Mouse (Mus musculus): ENCODE results near the gene Zfp62. TPM values are rescaled to one million over a fixed set of nuclear protein-coding genes. Genes with fewer than 3 reads are reported as not detected.

Zfp62 gene
- total RNA-seq, 2 experiments from 2014 or later, result 37.9 to 39.3 TPM

DNA sequence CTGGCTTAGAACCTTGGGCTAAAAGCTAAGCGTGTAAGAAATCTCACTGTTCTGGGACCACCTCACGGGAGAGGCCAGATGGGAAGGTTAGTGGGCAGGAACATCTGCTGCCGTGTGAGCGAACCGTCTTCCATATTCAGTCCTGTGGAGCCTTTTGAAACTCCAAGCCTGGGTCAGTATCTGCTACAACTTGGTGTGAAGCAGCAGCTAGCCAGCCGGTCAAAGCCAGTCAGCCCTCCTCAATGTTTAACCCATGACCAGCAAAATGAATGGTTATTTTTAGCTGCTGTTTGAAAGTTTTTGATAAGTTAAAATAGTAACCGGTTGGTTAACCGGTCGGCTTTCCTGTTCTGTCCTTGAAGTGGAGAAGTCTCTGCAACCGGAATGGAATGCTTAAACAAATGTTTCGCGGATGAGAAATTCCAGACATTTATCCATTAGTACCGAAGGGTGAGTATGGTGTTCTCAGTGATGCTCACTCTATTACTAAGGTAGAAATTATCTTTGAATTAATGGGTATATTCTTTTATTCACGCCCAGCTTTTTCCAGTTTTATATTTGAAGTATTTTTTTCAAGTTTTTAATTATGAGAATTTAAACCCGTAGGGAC lies 65.0 kb downstream of the Zfp62 start:
- no peak for DNase-seq (ENCODE audit: extremely low spot score in 1 of 2, low spot score in 1 of 2)

Other genes starting within 250 kb of the Zfp62 start
- not detected for gene Olfr56, start 224.4 kb upstream of the Zfp62 start, total RNA-seq (2021)
- gene 9930111J21Rik1, start 223.9 kb upstream of the Zfp62 start, total RNA-seq (2021), result 1 to 10 TPM in 1 of 2 experiments, under 1 TPM in 1; 0.66 to 1.1 TPM
- under 1 TPM in 1 of 2 experiments, not detected in 1; 0.09 TPM for gene Gm12185, start 211.1 kb upstream of the Zfp62 start, total RNA-seq (2021)
- under 1 TPM in 1 of 2 experiments, not detected in 1; 0.32 TPM for gene Tgtp1, start 209.1 kb upstream of the Zfp62 start, total RNA-seq (2021)
- 1 to 10 TPM in 1 of 2 experiments, under 1 TPM in 1; 0.86 to 1.5 TPM for gene 9930111J21Rik2, start 152.1 kb upstream of the Zfp62 start, total RNA-seq (2021)
- gene Tgtp2, start 139.1 kb upstream of the Zfp62 start, total RNA-seq (2021), result under 1 TPM; 0.45 to 0.62 TPM
- under 1 TPM; 0.33 to 0.44 TPM for gene Ifi47, start 126.7 kb upstream of the Zfp62 start, total RNA-seq (2021)
- gene Olfr1396, start 88.4 kb upstream of the Zfp62 start, total RNA-seq (2021), result not detected
- not detected for gene Olfr1395, start 61.0 kb upstream of the Zfp62 start, total RNA-seq (2021)
- gene Olfr1394, start 48.9 kb upstream of the Zfp62 start, total RNA-seq (2021), result not detected
- gene Btnl9, start 16.1 kb upstream of the Zfp62 start, total RNA-seq (2021), result not detected
- 10 to 100 TPM; 54.4 to 57.0 TPM for gene Mgat1, start 40.9 kb downstream of the Zfp62 start, total RNA-seq (2021)
- not detected for gene Olfr1393, start 75.0 kb downstream of the Zfp62 start, total RNA-seq (2021)
- gene Olfr1392, start 82.0 kb downstream of the Zfp62 start, total RNA-seq (2021), result not detected
- gene Olfr10, start 101.4 kb downstream of the Zfp62 start, total RNA-seq (2021), result not detected
- not detected for gene Olfr1391, start 119.5 kb downstream of the Zfp62 start, total RNA-seq (2021)
- not detected for gene Olfr1390, start 131.9 kb downstream of the Zfp62 start, total RNA-seq (2021)
- gene Olfr1389, start 219.8 kb downstream of the Zfp62 start, total RNA-seq (2021), result not detected
- gene Olfr1388, start 233.3 kb downstream of the Zfp62 start, total RNA-seq (2021), result under 1 TPM; 0.42 to 0.59 TPM

Data from layer of hippocampus, postnatal 25 days (tissue).